8 mouse cellular contexts compared by ENCODE assay signal in the genomic region with DNA sequence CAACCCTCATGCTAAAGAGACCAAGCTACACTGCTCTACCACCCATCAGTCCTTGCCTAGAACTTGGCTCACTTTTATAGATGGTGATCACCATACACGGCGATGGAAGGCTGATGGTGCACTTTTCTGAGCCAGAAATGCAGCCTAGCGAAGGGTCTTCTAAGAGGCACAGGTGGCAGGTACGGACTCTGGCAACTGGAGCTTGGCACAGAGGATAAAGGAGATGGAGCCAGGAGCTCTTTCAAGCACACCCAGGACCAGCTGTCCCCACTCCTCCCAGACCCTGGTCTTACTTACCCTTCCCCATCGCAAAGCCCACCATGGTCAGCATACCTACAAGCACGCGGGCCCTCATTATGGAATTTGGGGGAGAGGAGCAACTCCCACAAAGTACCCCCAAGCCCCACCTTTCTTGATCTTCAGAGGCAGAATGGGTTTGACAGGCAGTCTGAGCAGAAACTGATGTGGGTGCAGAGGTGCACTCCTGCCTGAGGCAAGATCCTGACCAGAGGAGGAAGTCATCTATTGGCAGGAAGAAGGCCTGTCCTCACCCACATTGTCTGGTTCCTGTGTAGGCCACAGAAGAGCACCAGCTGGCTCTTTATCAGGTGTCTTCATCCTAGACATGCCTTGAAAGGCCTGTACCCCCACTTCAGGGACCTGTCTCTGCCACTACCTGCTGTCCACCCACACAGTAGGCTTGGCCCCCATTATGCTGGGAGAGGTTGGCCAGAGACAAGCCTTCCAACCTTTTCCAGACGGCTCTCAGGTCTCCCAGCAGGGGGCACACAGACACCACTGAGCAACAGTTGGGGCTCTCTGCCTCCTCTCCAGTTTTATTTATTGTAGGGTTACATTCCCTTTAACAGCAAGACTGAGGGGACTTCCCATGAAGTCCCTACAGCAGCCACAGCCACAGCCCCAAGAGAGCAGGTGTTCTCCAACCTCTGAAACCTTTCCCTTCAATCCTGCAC. TPM values are rescaled to one million over a fixed set of nuclear protein-coding genes. Genes with fewer than 3 reads are reported as not detected.
DNase-seq lines count a peak whose midpoint lies in the region; ATAC-seq and TF ChIP-seq lines count a peak whose summit lies in the region.

Ly6g5b (minus strand) TSS at position 383 of the 974 bp plus-strand sequence.

- H3K9me3 ChIP-seq in hindbrain, postnatal 0 days (ENCODE audit: low read length): no peaks in the 10 kb centered on the region
- H3K9me3 ChIP-seq in hindbrain, embryonic 13.5 days: no peaks in the 10 kb centered on the region
- no peaks in the 10 kb centered on the region for H3K9me3 ChIP-seq in ES-Bruce4 (replicated peaks; ENCODE audit: control insufficient read depth, insufficient read depth, low read length, poor library complexity, severe bottlenecking)
- no peaks in the 10 kb centered on the region for H3K9me3 ChIP-seq in embryonic facial prominence, embryonic 10.5 days

- peak; percentile 43 for TF ChIP-seq CTCF in hindbrain, postnatal 0 days (IDR thresholded peaks at IDR 0.05; ENCODE audit: low read depth)
- TF ChIP-seq CTCF in ES-Bruce4 (IDR thresholded peaks at IDR 0.05; ENCODE audit: low read depth, low read length): peak; percentile 45

- peak; percentile 24 for DNase-seq in hindbrain, postnatal 0 days (ENCODE audit: low spot score)
- DNase-seq in embryonic facial prominence, embryonic 10.5 days (ENCODE audit: low spot score): peak; percentile 23
- DNase-seq in naive thymus-derived CD4-positive, alpha-beta T cell, adult 2 months (ENCODE audit: low read depth): peak; percentile 73
- no peak for DNase-seq in right cerebral cortex, postnatal 4 days
- DNase-seq in urinary bladder, postnatal 14 days (ENCODE audit: low spot score): no peak
- no peak for DNase-seq in cerebellum, postnatal 36 days

- WGBS in hindbrain, postnatal 0 days: 84% methylated on average over 8 of the region's 8 CpGs
- WGBS in hindbrain, embryonic 13.5 days: 84% methylated on average over 8 of the region's 8 CpGs
- WGBS in embryonic facial prominence, embryonic 10.5 days: 86% methylated on average over 8 of the region's 8 CpGs

- H3K9ac ChIP-seq in hindbrain, postnatal 0 days (replicated peaks; ENCODE audit: low read length): no peak within 1 kb of the TSS; the same call in 1 of the 2 replicates
- H3K9ac ChIP-seq in hindbrain, embryonic 13.5 days: no peak within 1 kb of the TSS
- H3K9ac ChIP-seq in ES-Bruce4 (ENCODE audit: low read depth, poor library complexity, severe bottlenecking): no peak within 1 kb of the TSS

- no peak within 1 kb of the TSS for H3K27ac ChIP-seq in hindbrain, postnatal 0 days
- no peak within 1 kb of the TSS for H3K27ac ChIP-seq in hindbrain, embryonic 13.5 days
- H3K27ac ChIP-seq in ES-Bruce4 (ENCODE audit: insufficient read depth, low read length): no peak within 1 kb of the TSS
- H3K27ac ChIP-seq in embryonic facial prominence, embryonic 10.5 days (replicated peaks): no peak within 1 kb of the TSS

- no peaks in the 10 kb centered on the region for H3K27me3 ChIP-seq in hindbrain, postnatal 0 days (ENCODE audit: insufficient read depth, low read length)
- H3K27me3 ChIP-seq in hindbrain, embryonic 13.5 days: no peaks in the 10 kb centered on the region
- H3K27me3 ChIP-seq in ES-Bruce4 (ENCODE audit: control insufficient read depth, insufficient read depth, low read length, poor library complexity, severe bottlenecking): no peaks in the 10 kb centered on the region
- no peaks in the 10 kb centered on the region for H3K27me3 ChIP-seq in embryonic facial prominence, embryonic 10.5 days (replicated peaks; ENCODE audit: low read depth, poor library complexity, severe bottlenecking)

- no peak within 1 kb of the TSS for H3K4me2 ChIP-seq in hindbrain, postnatal 0 days (ENCODE audit: low read depth, low read length)
- H3K4me2 ChIP-seq in hindbrain, embryonic 13.5 days: no peak within 1 kb of the TSS

- H3K4me3 ChIP-seq in hindbrain, postnatal 0 days (ENCODE audit: low read length): no peak within 1 kb of the TSS
- no peak within 1 kb of the TSS for H3K4me3 ChIP-seq in hindbrain, embryonic 13.5 days
- no peak within 1 kb of the TSS for H3K4me3 ChIP-seq in ES-Bruce4 (ENCODE audit: low read depth, low read length)
- peak within 1 kb of the TSS; percentile 11; the same call in 1 of the 2 replicates for H3K4me3 ChIP-seq in embryonic facial prominence, embryonic 10.5 days

- ATAC-seq in hindbrain, postnatal 0 days: no peak
- ATAC-seq in hindbrain, embryonic 13.5 days (ENCODE audit: low FRiP score): no peak

- H3K36me3 ChIP-seq in hindbrain, postnatal 0 days (ENCODE audit: insufficient read depth, low read length): peaks cover 32% of the 10 kb centered on the region
- H3K36me3 ChIP-seq in hindbrain, embryonic 13.5 days: peaks cover 53% of the 10 kb centered on the region
- peaks cover 19% of the 10 kb centered on the region for H3K36me3 ChIP-seq in ES-Bruce4 (ENCODE audit: control insufficient read depth, insufficient read depth, low read length, poor library complexity, severe bottlenecking)
- H3K36me3 ChIP-seq in embryonic facial prominence, embryonic 10.5 days (replicated peaks): peaks cover 59% of the 10 kb centered on the region

- peaks cover 3% of the 10 kb centered on the region; the same call in 1 of the 2 replicates for H3K4me1 ChIP-seq in hindbrain, postnatal 0 days (ENCODE audit: insufficient read depth, low read length)
- peaks cover 9% of the 10 kb centered on the region for H3K4me1 ChIP-seq in hindbrain, embryonic 13.5 days (replicated peaks)
- H3K4me1 ChIP-seq in ES-Bruce4 (ENCODE audit: control insufficient read depth, insufficient read depth, low read length): no peaks in the 10 kb centered on the region
- H3K4me1 ChIP-seq in embryonic facial prominence, embryonic 10.5 days: peaks cover 6% of the 10 kb centered on the region

- TF ChIP-seq EP300 in ES-Bruce4 (IDR thresholded peaks at IDR 0.05; ENCODE audit: insufficient read depth, low read depth, low read length): no peak

- TF ChIP-seq POLR2A in ES-Bruce4 (IDR thresholded peaks at IDR 0.05; ENCODE audit: insufficient read depth, low read length): no peak

RNA-seq across cellular contexts. Expression of gene Ly6g5b, which starts in this region (rescaled TPM):
- 1.7 and 2.0 TPM in 2 replicates for total RNA-seq in hindbrain, postnatal 0 days (2014; rRNA removed)
- 0.76 and 1.2 TPM in 2 replicates for polyA plus RNA-seq in hindbrain, postnatal 0 days (2015; fragmentation: Nextera tagmentation; extraction: Ambion mirVana)
- 1.1 and 1.9 TPM in 2 replicates for polyA plus RNA-seq in hindbrain, embryonic 13.5 days (2015; fragmentation: Nextera tagmentation; extraction: Ambion mirVana)
- polyA plus RNA-seq in ES-Bruce4 (2011; ENCODE audit: insufficient read depth, insufficient read length, low read depth, missing spikeins): not detected in 2 replicates
- polyA plus RNA-seq in embryonic facial prominence, embryonic 10.5 days (2016; fragmentation: Nextera tagmentation; extraction: Ambion mirVana): 1.5 and 1.6 TPM in 2 replicates

Comparison
In these comparisons a context has a peak if more than half of its experiments do, and no peak if none do; other contexts are left out.
1. DNase-seq: peak in hindbrain, postnatal 0 days (single experiment), embryonic facial prominence, embryonic 10.5 days (single experiment) and naive thymus-derived CD4-positive, alpha-beta T cell, adult 2 months (single experiment); none in right cerebral cortex, postnatal 4 days (single experiment), urinary bladder, postnatal 14 days (single experiment) and cerebellum, postnatal 36 days (0 of 2).